Mouse (Mus musculus): Measurements from ENCODE around the gene Thsd4. TPM values are rescaled to one million over a fixed set of nuclear protein-coding genes. Genes with fewer than 3 reads are reported as not detected.
A peak's percentile ranks its signal among the peaks of the same experiment; 100 is the strongest.

The Thsd4 gene
- polyA plus RNA-seq, 1 experiment: 9.0 TPM

DNA sequence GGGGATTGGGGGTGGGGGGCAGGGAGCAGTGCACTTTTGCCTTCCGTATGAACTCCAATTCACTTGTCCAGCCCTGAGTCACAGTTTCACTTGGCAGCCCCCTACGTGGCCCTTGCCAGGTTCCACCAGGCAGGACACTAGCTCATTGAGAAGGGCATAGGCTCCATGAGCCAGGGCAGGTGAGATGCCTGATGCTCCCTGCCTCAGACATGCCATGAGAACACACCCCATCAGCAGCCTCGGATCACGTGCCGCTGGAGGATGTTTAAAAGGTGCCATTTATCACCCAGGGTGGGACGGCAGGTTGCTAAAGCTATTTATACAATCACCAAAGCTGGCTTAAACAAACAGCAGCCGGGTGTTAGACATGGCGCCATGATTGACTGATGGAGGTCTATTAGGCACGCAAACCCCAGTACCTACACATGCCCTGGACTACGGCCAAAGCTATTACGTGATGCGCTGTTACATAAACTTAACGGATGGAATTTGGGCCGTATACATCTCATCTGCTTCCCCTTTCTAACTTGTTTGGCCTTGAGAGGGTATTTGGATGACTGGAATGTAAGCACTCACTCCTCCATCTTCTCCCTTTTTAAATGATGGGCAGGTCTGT, 157.6 kb downstream of the Thsd4 start:
- WGBS: 27% methylated on average over 14 of the region's 14 CpGs
- peaks cover 5% of the 10 kb centered on the region; the same call in 1 of the 2 replicates for H3K4me1 ChIP-seq (ENCODE audit: control insufficient read depth, insufficient read depth, insufficient read length, low read length)
- no peak overlapping the region for H3K4me3 ChIP-seq (ENCODE audit: low read depth, low read length)
- H3K27ac ChIP-seq (ENCODE audit: insufficient read depth, low read depth, low read length): no peak overlapping the region
- TF ChIP-seq CTCF (IDR thresholded peaks at IDR 0.05; ENCODE audit: extremely low read depth, insufficient read length, insufficient replicate concordance, low read depth, low read length) (no peak), POLR2A (IDR thresholded peaks at IDR 0.05; ENCODE audit: low read depth, low read length) (no peak)
- no peaks in the 10 kb centered on the region for H3K27me3 ChIP-seq (ENCODE audit: control insufficient read depth, insufficient read depth, low read length)
- no peaks in the 10 kb centered on the region for H3K36me3 ChIP-seq (ENCODE audit: control insufficient read depth, insufficient read depth, low read length)

- H3K4me3 ChIP-seq (ENCODE audit: low read depth, low read length): no peak overlapping the region
- H3K4me1 ChIP-seq (ENCODE audit: control insufficient read depth, insufficient read depth, insufficient read length, low read length): no peaks in the 10 kb centered on the region
- TF ChIP-seq CTCF (IDR thresholded peaks at IDR 0.05; ENCODE audit: extremely low read depth, insufficient read length, insufficient replicate concordance, low read depth, low read length): no peak
- TF ChIP-seq POLR2A (IDR thresholded peaks at IDR 0.05; ENCODE audit: low read depth, low read length): no peak
- no peaks in the 10 kb centered on the region for H3K36me3 ChIP-seq (ENCODE audit: control insufficient read depth, insufficient read depth, low read length)
- no peaks in the 10 kb centered on the region for H3K27me3 ChIP-seq (ENCODE audit: control insufficient read depth, insufficient read depth, low read length)
- WGBS: 78% methylated on average over 4 of the region's 4 CpGs
- H3K27ac ChIP-seq (ENCODE audit: insufficient read depth, low read depth, low read length): no peak overlapping the region
These were observed 169.5 kb downstream of the Thsd4 start for GRCm38 (mm10) chr9:60352351-60352750.

DNA sequence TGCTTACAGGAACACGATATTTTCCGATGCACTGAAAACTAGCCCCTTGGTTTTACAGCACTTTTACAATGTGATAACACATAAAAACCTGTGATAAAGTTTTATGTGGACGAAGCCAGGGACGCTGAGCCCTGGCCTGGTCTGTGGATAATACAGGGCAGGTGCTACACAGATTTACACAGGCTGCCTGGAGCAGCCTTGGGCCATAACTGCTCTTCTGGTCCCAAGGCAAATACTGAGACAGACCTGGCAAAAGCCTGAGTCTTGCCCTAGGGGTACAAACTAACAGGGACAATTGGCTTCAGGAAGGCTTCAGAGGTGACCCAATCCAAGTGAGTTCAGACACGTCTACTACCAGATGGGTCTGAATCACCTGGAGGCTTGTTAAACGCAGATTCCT, 170.7 kb downstream of the Thsd4 start:
- H3K4me1 ChIP-seq (ENCODE audit: control insufficient read depth, insufficient read depth, insufficient read length, low read length): no peaks in the 10 kb centered on the region
- 52% methylated on average over 6 of the region's 6 CpGs for WGBS
- H3K27me3 ChIP-seq (ENCODE audit: control insufficient read depth, insufficient read depth, low read length): no peaks in the 10 kb centered on the region
- no peak for TF ChIP-seq POLR2A (IDR thresholded peaks at IDR 0.05; ENCODE audit: low read depth, low read length)
- no peak for TF ChIP-seq CTCF (IDR thresholded peaks at IDR 0.05; ENCODE audit: extremely low read depth, insufficient read length, insufficient replicate concordance, low read depth, low read length)
- no peak overlapping the region for H3K27ac ChIP-seq (ENCODE audit: insufficient read depth, low read depth, low read length)
- H3K36me3 ChIP-seq (ENCODE audit: control insufficient read depth, insufficient read depth, low read length): no peaks in the 10 kb centered on the region
- H3K4me3 ChIP-seq (ENCODE audit: low read depth, low read length): no peak overlapping the region

DNA sequence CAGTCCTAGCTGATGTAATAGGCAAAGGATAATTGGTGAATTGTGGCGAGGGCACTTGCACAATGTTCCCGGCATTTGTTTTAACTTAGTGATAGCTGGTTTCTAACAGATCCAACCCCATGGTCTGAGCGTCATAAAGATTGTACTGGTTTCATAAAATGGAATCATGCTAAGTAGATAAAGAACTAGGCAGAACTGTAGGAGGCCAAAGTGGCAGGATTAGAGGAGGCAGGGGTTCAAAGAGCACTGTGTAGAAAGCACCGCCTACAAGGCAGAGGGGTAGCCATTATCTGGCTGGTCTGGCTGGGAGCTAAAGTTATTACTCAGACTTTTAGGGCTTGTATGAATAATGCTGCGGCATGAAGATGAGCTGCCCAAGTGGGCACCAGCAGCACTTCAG, 185.7 kb downstream of the Thsd4 start:
- no peak for TF ChIP-seq POLR2A (IDR thresholded peaks at IDR 0.05; ENCODE audit: low read depth, low read length)
- TF ChIP-seq CTCF (IDR thresholded peaks at IDR 0.05; ENCODE audit: extremely low read depth, insufficient read length, insufficient replicate concordance, low read depth, low read length): no peak
- Histone ChIP-seq H3K27ac (ENCODE audit: insufficient read depth, low read depth, low read length) (peak overlapping the region; percentile 89), H3K4me3 (ENCODE audit: low read depth, low read length) (no peak overlapping the region)

DNA sequence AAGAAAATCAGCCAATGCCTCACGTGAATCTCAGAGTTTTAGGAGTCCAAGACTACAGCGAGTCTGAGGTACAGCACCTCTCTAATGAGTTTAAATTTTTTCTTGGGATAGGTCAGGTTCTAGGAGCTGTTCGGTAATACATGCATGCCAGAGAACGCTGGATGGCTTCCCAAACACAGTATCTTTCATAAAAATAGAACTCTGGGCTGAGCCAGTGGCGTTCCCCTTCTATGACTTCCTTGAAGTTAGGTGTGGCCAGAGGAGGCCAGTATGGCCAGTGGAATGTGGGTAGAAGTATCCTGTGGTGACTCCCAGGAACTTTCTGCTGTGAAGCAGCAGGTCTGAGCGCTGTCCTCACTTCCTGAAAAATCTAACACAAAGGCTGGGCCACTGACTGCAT, 186.4 kb downstream of the Thsd4 start:
- Histone ChIP-seq H3K36me3 (ENCODE audit: control insufficient read depth, insufficient read depth, low read length) (no peaks in the 10 kb centered on the region), H3K27me3 (ENCODE audit: control insufficient read depth, insufficient read depth, low read length) (no peaks in the 10 kb centered on the region), H3K27ac (ENCODE audit: insufficient read depth, low read depth, low read length) (peak overlapping the region; percentile 89), H3K4me3 (ENCODE audit: low read depth, low read length) (no peak overlapping the region), H3K4me1 (ENCODE audit: control insufficient read depth, insufficient read depth, insufficient read length, low read length) (peaks cover 23% of the 10 kb centered on the region; the same call in 1 of the 2 replicates)
- WGBS: 62% methylated on average over 6 of the region's 6 CpGs
- TF ChIP-seq CTCF (IDR thresholded peaks at IDR 0.05; ENCODE audit: extremely low read depth, insufficient read length, insufficient replicate concordance, low read depth, low read length): no peak
- no peak for TF ChIP-seq POLR2A (IDR thresholded peaks at IDR 0.05; ENCODE audit: low read depth, low read length)

More for the DNA sequence above, 185.7 kb downstream of the Thsd4 start:
- H3K36me3 ChIP-seq (ENCODE audit: control insufficient read depth, insufficient read depth, low read length): no peaks in the 10 kb centered on the region
- WGBS: 26% methylated on average over 5 of the region's 5 CpGs
- H3K27me3 ChIP-seq (ENCODE audit: control insufficient read depth, insufficient read depth, low read length): no peaks in the 10 kb centered on the region
- H3K4me1 ChIP-seq (ENCODE audit: control insufficient read depth, insufficient read depth, insufficient read length, low read length): peaks cover 21% of the 10 kb centered on the region; the same call in 1 of the 2 replicates

DNA sequence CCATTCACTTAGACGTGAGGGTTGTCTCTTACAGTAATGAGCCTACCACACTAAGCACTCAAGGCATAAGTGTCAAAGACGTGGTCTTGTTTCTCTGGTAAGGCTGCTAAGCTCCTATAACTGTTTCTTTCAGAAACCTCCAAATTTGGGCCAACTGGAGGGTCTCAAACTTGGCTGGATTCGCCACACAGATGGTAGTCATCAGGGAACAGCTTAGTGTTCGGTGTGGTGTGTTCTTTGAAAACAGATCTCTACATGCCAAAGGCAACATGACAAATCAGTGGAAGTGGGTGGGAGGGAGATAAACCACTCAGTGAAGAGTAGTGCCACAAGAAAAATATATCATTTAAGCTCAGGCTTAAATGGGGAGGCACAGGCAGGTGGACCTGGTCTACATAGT, 191.9 kb downstream of the Thsd4 start:
- TF ChIP-seq CTCF (IDR thresholded peaks at IDR 0.05; ENCODE audit: extremely low read depth, insufficient read length, insufficient replicate concordance, low read depth, low read length): no peak
- no peak for TF ChIP-seq POLR2A (IDR thresholded peaks at IDR 0.05; ENCODE audit: low read depth, low read length)
- peaks cover 12% of the 10 kb centered on the region; the same call in 1 of the 2 replicates for H3K4me1 ChIP-seq (ENCODE audit: control insufficient read depth, insufficient read depth, insufficient read length, low read length)
- no peak overlapping the region for H3K27ac ChIP-seq (ENCODE audit: insufficient read depth, low read depth, low read length)
- 92% methylated on average over 4 of the region's 4 CpGs for WGBS
- H3K36me3 ChIP-seq (ENCODE audit: control insufficient read depth, insufficient read depth, low read length): no peaks in the 10 kb centered on the region
- H3K27me3 ChIP-seq (ENCODE audit: control insufficient read depth, insufficient read depth, low read length): no peaks in the 10 kb centered on the region
- H3K4me3 ChIP-seq (ENCODE audit: low read depth, low read length): no peak overlapping the region

DNA sequence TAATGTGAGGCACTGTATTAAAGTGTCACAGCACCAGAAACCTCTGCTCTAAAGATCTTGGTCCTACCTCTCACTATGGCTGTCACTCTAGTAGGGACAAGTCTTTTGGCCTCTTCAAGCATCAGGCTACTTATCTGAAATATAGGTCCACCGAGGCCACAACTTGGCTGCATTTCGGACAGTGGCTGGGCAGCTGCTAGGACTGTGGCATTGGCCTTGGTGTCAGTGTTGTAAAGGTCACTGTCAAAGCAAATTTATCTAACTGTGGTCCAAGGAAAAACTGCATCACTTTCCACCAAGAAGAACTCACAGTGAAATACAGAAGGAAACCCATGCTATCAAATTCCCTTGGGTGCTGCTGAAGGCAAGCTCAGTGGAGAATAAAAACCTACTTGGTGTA, 197.1 kb downstream of the Thsd4 start:
- no peak overlapping the region for H3K4me3 ChIP-seq (ENCODE audit: low read depth, low read length)
- H3K4me1 ChIP-seq (ENCODE audit: control insufficient read depth, insufficient read depth, insufficient read length, low read length): no peaks in the 10 kb centered on the region
- no peaks in the 10 kb centered on the region for H3K27me3 ChIP-seq (ENCODE audit: control insufficient read depth, insufficient read depth, low read length)
- no peak overlapping the region for H3K27ac ChIP-seq (ENCODE audit: insufficient read depth, low read depth, low read length)
- no peak for TF ChIP-seq CTCF (IDR thresholded peaks at IDR 0.05; ENCODE audit: extremely low read depth, insufficient read length, insufficient replicate concordance, low read depth, low read length)
- TF ChIP-seq POLR2A (IDR thresholded peaks at IDR 0.05; ENCODE audit: low read depth, low read length): no peak
- H3K36me3 ChIP-seq (ENCODE audit: control insufficient read depth, insufficient read depth, low read length): no peaks in the 10 kb centered on the region
- WGBS: 92% methylated on average over 2 of the region's 2 CpGs

All from small intestine, adult 2 months (tissue).